Mouse (Mus musculus): Measurements from ENCODE around the gene Gm11060. TPM values are rescaled to one million over a fixed set of nuclear protein-coding genes. Genes with fewer than 3 reads are reported as not detected.

Gene Gm11060
- polyA plus RNA-seq, 1 experiment from 2014 or later = not detected

GRCm38 (mm10) chr2:105086081-105086480 is 5.7 kb upstream of the Gm11060 start:
- Histone ChIP-seq H3K27ac (no peak overlapping the region), H3K4me2 (no peak overlapping the region), H3K27me3 (no peaks in the 10 kb centered on the region), H3K36me3 (no peaks in the 10 kb centered on the region), H3K9me3 (replicated peaks) (no peaks in the 10 kb centered on the region), H3K4me1 (replicated peaks) (peaks cover 20% of the 10 kb centered on the region), H3K4me3 (no peak overlapping the region), H3K9ac (no peak overlapping the region)
- no peak for ATAC-seq (replicated peaks; ENCODE audit: insufficient number of reproducible peaks, insufficient read depth, low FRiP score, low read depth)
- WGBS = 79% methylated on average over 3 of the region's 3 CpGs

DNA sequence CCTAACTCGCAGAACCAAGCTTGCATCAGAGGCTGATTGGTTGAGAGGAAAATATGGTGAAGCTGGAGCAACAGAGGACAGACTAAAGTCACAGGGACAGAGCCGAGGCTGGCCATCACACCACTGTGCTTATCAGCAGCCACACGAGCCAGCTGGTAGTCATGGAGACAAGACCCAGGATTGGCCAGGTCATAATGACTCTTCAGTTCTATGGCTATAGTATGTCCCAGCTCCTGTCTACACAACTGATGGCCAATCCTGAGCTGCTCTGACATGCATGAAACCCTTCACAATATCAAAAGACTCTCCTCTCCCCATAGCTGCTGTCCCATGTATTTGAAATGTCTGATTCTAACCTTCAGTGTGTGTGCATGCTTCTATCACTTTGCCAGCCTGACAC is 3.8 kb upstream of the Gm11060 start:
- 55% methylated on average over 3 of the region's 3 CpGs for WGBS
- Histone ChIP-seq H3K36me3 (no peaks in the 10 kb centered on the region), H3K4me2 (no peak overlapping the region), H3K9ac (no peak overlapping the region), H3K27me3 (no peaks in the 10 kb centered on the region), H3K4me3 (no peak overlapping the region), H3K4me1 (replicated peaks) (peaks cover 15% of the 10 kb centered on the region), H3K9me3 (replicated peaks) (no peaks in the 10 kb centered on the region), H3K27ac (no peak overlapping the region)
- no peak for ATAC-seq (replicated peaks; ENCODE audit: insufficient number of reproducible peaks, insufficient read depth, low FRiP score, low read depth)

GRCm38 (mm10) chr2:105089083-105089482 is 2.7 kb upstream of the Gm11060 start:
- Histone ChIP-seq H3K27ac (no peak overlapping the region), H3K4me2 (no peak overlapping the region)
- WGBS = 66% methylated on average over 4 of the region's 4 CpGs

GRCm38 (mm10) chr2:105089581-105090508 is 2.0 kb upstream of the Gm11060 start:
- Histone ChIP-seq H3K9ac (no peak overlapping the region), H3K27ac (peak overlapping the region; percentile 21), H3K4me1 (replicated peaks) (peaks cover 15% of the 10 kb centered on the region), H3K27me3 (no peaks in the 10 kb centered on the region), H3K4me2 (no peak overlapping the region), H3K4me3 (no peak overlapping the region), H3K9me3 (replicated peaks) (no peaks in the 10 kb centered on the region), H3K36me3 (no peaks in the 10 kb centered on the region)
- WGBS = 40% methylated on average over 7 of the region's 7 CpGs
- no peak for ATAC-seq (replicated peaks; ENCODE audit: insufficient number of reproducible peaks, insufficient read depth, low FRiP score, low read depth)

More at GRCm38 (mm10) chr2:105089083-105089482, 2.7 kb upstream of the Gm11060 start:
- Histone ChIP-seq H3K9ac (no peak overlapping the region), H3K4me1 (replicated peaks) (peaks cover 15% of the 10 kb centered on the region), H3K27me3 (no peaks in the 10 kb centered on the region), H3K4me3 (no peak overlapping the region), H3K36me3 (no peaks in the 10 kb centered on the region), H3K9me3 (replicated peaks) (no peaks in the 10 kb centered on the region)
- no peak for ATAC-seq (replicated peaks; ENCODE audit: insufficient number of reproducible peaks, insufficient read depth, low FRiP score, low read depth)

DNA sequence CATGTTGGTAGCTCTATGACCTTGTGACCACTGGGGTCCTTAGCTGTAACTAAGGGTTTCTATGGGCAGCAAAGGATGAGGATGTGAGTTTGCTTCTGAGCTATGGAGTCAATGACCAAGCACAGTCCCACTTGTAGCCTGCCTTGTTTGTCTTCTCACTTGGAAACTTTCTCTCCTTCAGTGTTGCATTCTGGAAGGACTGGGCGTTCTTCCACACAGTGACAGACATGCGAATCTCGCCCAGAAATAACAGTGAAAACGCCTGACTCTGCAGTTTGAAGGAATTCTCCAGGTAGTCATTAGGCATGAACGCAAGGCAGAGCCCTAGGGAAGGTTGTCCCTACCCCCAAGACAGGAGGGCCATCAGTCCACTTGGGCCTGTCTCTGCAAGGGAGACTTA is 827 bp upstream of the Gm11060 start:
- Histone ChIP-seq H3K9me3 (replicated peaks) (no peaks in the 10 kb centered on the region), H3K27me3 (no peaks in the 10 kb centered on the region), H3K4me2 (no peak overlapping the region), H3K27ac (no peak overlapping the region), H3K4me3 (no peak overlapping the region), H3K9ac (no peak overlapping the region), H3K4me1 (replicated peaks) (peaks cover 15% of the 10 kb centered on the region), H3K36me3 (no peaks in the 10 kb centered on the region)
- WGBS = 64% methylated on average over 5 of the region's 5 CpGs
- no peak for ATAC-seq (replicated peaks; ENCODE audit: insufficient number of reproducible peaks, insufficient read depth, low FRiP score, low read depth)

GRCm38 (mm10) chr2:105097294-105097953 is 5.6 kb downstream of the Gm11060 start:
- H3K4me1 ChIP-seq (replicated peaks) = peaks cover 5% of the 10 kb centered on the region; the same call in 1 of the 2 replicates
- WGBS = 80% methylated on average over 22 of the region's 22 CpGs
- no peaks in the 10 kb centered on the region for H3K9me3 ChIP-seq (replicated peaks)
- H3K27me3 ChIP-seq = no peaks in the 10 kb centered on the region
- no peak overlapping the region for H3K4me3 ChIP-seq
- no peak overlapping the region for H3K27ac ChIP-seq
- ATAC-seq (replicated peaks; ENCODE audit: insufficient number of reproducible peaks, insufficient read depth, low FRiP score, low read depth) = no peak
- H3K36me3 ChIP-seq = no peaks in the 10 kb centered on the region
- H3K9ac ChIP-seq = no peak overlapping the region
- H3K4me2 ChIP-seq = no peak overlapping the region

- Histone ChIP-seq H3K4me1 (replicated peaks) (peaks cover 5% of the 10 kb centered on the region; the same call in 1 of the 2 replicates), H3K4me2 (no peak overlapping the region), H3K9ac (no peak overlapping the region), H3K27ac (no peak overlapping the region), H3K36me3 (no peaks in the 10 kb centered on the region), H3K27me3 (no peaks in the 10 kb centered on the region), H3K4me3 (no peak overlapping the region), H3K9me3 (replicated peaks) (no peaks in the 10 kb centered on the region)
- 61% methylated on average over 7 of the region's 7 CpGs for WGBS
- no peak for ATAC-seq (replicated peaks; ENCODE audit: insufficient number of reproducible peaks, insufficient read depth, low FRiP score, low read depth)
These were observed 7.6 kb downstream of the Gm11060 start for GRCm38 (mm10) chr2:105099410-105099809.

GRCm38 (mm10) chr2:105100541-105100940 is 8.7 kb downstream of the Gm11060 start:
- ATAC-seq (replicated peaks; ENCODE audit: insufficient number of reproducible peaks, insufficient read depth, low FRiP score, low read depth) = no peak
- Histone ChIP-seq H3K9me3 (replicated peaks) (no peaks in the 10 kb centered on the region), H3K36me3 (no peaks in the 10 kb centered on the region), H3K27me3 (no peaks in the 10 kb centered on the region), H3K9ac (no peak overlapping the region), H3K4me1 (replicated peaks) (peaks cover 5% of the 10 kb centered on the region; the same call in 1 of the 2 replicates), H3K4me2 (no peak overlapping the region), H3K27ac (no peak overlapping the region), H3K4me3 (no peak overlapping the region)
- 53% methylated on average over 7 of the region's 7 CpGs for WGBS

- peak overlapping the region; percentile 47; the same call in 1 of the 2 replicates for H3K27ac ChIP-seq
- WGBS = 14% methylated on average over 6 of the region's 6 CpGs
- no peaks in the 10 kb centered on the region for H3K36me3 ChIP-seq
- peaks cover 6% of the 10 kb centered on the region for H3K4me1 ChIP-seq (replicated peaks)
- H3K4me3 ChIP-seq = no peak overlapping the region
- H3K9ac ChIP-seq = no peak overlapping the region
- H3K9me3 ChIP-seq (replicated peaks) = no peaks in the 10 kb centered on the region
- no peak overlapping the region for H3K4me2 ChIP-seq
- ATAC-seq (replicated peaks; ENCODE audit: insufficient number of reproducible peaks, insufficient read depth, low FRiP score, low read depth) = peak; percentile 75
- H3K27me3 ChIP-seq = 0 out of 2 replicates have a peak, but pooled peaks cover 15% of the 10 kb centered on the region
These were observed 16.9 kb downstream of the Gm11060 start for GRCm38 (mm10) chr2:105108703-105109158.

DNA sequence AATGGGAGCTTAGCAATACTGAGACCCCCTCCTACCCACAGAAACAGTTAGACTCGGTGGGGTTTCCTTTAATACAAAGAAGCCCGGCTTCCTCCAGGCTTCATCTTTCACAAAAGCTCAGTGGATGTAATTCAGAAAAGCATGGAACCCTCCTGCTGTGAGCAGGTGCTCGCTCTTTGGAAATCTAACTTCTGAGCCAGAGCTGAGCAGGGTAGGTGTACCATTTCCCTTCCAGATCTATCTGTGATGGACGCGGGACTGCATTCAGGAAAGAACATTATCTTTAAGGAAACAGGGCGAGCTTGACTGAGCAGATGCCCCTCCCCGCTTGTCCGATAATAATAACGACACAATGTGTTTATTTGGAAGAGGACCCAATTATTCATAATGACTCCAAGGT is 22.3 kb downstream of the Gm11060 start:
- H3K4me2 ChIP-seq = no peak overlapping the region
- no peaks in the 10 kb centered on the region for H3K9me3 ChIP-seq (replicated peaks)
- no peaks in the 10 kb centered on the region for H3K4me1 ChIP-seq (replicated peaks)
- H3K27me3 ChIP-seq = peaks cover 40% of the 10 kb centered on the region
- 36% methylated on average over 9 of the region's 9 CpGs for WGBS
- ATAC-seq (replicated peaks; ENCODE audit: insufficient number of reproducible peaks, insufficient read depth, low FRiP score, low read depth) = no peak
- H3K4me3 ChIP-seq = no peak overlapping the region
- no peak overlapping the region for H3K9ac ChIP-seq
- no peak overlapping the region for H3K27ac ChIP-seq
- no peaks in the 10 kb centered on the region for H3K36me3 ChIP-seq

- H3K4me3 ChIP-seq = no peak overlapping the region
- no peak for ATAC-seq (replicated peaks; ENCODE audit: insufficient number of reproducible peaks, insufficient read depth, low FRiP score, low read depth)
- no peaks in the 10 kb centered on the region for H3K9me3 ChIP-seq (replicated peaks)
- H3K36me3 ChIP-seq = no peaks in the 10 kb centered on the region
- peaks cover 2% of the 10 kb centered on the region for H3K4me1 ChIP-seq (replicated peaks)
- H3K4me2 ChIP-seq = no peak overlapping the region
- no peak overlapping the region for H3K9ac ChIP-seq
- no peak overlapping the region for H3K27ac ChIP-seq
- peaks cover 68% of the 10 kb centered on the region for H3K27me3 ChIP-seq
- WGBS = 58% methylated on average over 8 of the region's 8 CpGs
These were observed 25.9 kb downstream of the Gm11060 start for GRCm38 (mm10) chr2:105117669-105118068.
